Mouse (Mus musculus) splenic B cell, adult 2 months (primary cell): ENCODE results near the gene Slc38a10.
A peak's percentile ranks its signal among the peaks of the same experiment; 100 is the strongest.

ENCODE experiments used
- DNase-seq: peaks from one replicate; pipeline ENCODE4 v3.0.0-alpha.2; 2011; ENCODE audit warnings: low read depth, low spot score
- H3K27me3 ChIP-seq: 2 replicates; pipeline ENCODE4 v1.6.1; 2012; ENCODE audit warnings: mild to moderate bottlenecking, low read length, moderate library complexity, mixed read lengths; ENCODE audit not compliant: control insufficient read depth, poor library complexity, insufficient read depth, severe bottlenecking
- H3K36me3 ChIP-seq: 2 replicates; pipeline ENCODE4 v1.6.1; 2012; ENCODE audit warnings: mild to moderate bottlenecking, low read length, moderate library complexity, mixed read lengths; ENCODE audit not compliant: control insufficient read depth, poor library complexity, insufficient read depth, severe bottlenecking

Gene Slc38a10

DNA sequence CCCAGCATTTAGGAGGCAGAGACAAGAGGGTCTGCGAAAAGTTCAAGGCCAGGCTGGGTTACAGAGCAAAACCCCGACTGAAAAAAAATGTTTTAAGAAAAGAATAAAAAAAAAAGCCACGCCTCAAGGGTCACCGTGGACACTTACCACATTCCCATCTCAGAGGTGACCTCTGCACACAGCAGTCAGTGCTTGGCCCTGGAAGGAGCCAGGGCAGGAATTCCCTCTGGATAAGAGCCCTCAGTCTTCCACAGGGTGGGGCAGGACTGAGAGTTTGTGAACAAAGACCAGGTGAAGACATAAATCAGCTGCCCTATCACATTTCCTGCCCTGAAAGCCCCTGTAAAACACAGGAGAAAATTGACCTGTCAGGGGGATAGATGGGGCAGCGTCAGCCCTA lies 12.9 kb upstream of the Slc38a10 start:
- DNase-seq = no peak
- no peaks in the 10 kb centered on the region for H3K27me3 ChIP-seq

DNA sequence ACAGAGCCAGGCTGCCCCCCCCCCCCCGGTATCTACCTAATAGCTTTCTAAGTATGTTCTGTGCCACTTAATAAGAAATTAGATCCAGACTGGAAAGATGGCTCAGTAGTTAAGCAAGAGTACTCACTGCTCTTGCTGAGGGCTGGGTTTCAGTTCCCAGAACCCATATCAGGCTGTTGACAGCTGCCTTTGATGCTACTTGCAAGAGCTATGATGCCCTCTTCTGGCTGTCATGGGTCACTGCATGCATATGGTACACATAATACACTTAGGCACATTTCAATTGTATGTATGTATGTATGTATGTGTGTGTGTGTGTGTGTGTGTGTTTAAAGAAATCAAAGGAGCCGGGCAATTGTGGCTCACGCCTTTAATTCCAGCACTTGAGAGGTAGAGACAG lies 12.1 kb upstream of the Slc38a10 start:
- no peaks in the 10 kb centered on the region for H3K27me3 ChIP-seq
- peak; percentile 28 for DNase-seq
- H3K36me3 ChIP-seq = no peaks in the 10 kb centered on the region

More for the DNA sequence above, 12.9 kb upstream of the Slc38a10 start:
- H3K36me3 ChIP-seq = no peaks in the 10 kb centered on the region

DNA sequence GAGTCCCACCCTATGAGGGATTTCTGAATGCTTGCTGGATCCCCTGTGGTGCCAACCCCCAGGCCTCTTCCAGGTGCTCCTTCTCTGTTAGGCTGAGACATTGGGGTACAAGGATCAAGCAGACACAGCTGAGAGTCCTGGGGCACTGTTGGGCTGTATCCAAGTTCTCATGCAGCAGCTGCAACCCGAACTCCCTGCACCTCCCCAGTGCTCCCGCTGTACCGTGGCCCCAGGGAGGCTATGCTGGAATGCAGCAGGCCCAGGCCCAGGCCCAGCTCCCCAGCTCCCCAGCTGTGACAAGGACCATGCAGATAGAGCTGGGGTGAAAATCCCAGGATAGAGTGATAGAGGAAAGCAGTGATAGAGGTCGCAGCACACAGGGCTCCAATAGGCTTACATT lies 10.1 kb upstream of the Slc38a10 start:
- DNase-seq = no peak
- Histone ChIP-seq H3K36me3 (no peaks in the 10 kb centered on the region), H3K27me3 (no peaks in the 10 kb centered on the region)

DNA sequence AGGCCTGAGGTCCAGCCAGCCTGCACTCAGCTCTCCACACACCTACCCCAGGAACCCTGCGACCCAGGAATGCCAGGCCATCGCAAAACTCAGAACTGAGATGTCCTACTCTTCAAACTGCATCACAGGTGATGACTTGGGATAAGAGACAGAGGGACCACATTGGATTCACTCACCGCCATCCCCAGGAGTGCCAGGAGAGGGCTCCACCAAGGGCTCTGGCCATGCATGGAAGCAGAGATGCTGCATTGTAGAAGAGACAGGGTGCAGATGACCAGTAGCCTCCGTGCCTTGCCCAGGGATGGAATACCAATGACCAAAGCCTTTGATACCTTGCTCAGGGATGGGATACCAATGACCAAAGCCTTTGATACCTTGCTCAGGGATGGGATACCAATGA lies 9.3 kb upstream of the Slc38a10 start:
- Histone ChIP-seq H3K36me3 (no peaks in the 10 kb centered on the region), H3K27me3 (no peaks in the 10 kb centered on the region)
- no peak for DNase-seq

DNA sequence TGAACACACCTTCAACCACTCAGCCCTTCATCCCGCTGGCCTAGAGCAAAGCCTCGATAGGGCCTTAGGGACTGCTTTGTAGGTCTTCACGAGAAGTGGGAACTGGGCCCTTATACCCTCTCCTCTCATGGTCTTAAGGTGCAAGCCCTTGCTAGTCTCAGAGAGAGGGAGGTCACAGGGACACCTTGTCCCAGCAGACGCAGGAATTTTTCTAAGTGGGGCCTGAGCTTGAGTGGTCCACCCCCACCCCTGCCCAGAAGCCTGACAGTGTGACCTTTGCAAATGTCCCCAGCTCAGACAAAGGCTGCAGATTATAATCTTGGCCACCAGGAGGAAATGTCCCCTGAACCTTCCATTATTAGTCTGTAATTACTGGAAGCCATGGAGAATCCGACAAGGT lies 8.5 kb upstream of the Slc38a10 start:
- no peaks in the 10 kb centered on the region for H3K36me3 ChIP-seq

DNA sequence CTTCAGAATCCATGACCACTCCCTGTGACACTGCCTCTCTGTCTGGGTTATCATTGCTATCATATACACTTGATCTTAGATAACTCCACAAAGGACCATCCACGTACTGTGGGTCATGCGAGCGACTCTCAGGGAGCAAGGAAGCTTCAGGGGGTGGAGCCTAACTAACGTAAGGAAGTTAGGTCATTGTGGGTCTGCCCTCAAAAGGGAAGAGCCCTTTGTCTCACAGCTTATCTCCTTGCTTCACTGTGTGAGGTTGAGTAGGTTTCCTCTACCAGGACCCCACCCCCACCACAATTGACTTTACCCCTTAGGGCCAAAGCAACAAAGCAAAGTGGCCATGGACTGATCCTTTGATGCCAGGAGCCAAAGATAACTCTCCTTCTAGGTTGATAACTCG lies 7.7 kb upstream of the Slc38a10 start:
- DNase-seq = no peak
- Histone ChIP-seq H3K27me3 (no peaks in the 10 kb centered on the region), H3K36me3 (no peaks in the 10 kb centered on the region)

More for the DNA sequence above, 8.5 kb upstream of the Slc38a10 start:
- DNase-seq = no peak
- H3K27me3 ChIP-seq = no peaks in the 10 kb centered on the region

DNA sequence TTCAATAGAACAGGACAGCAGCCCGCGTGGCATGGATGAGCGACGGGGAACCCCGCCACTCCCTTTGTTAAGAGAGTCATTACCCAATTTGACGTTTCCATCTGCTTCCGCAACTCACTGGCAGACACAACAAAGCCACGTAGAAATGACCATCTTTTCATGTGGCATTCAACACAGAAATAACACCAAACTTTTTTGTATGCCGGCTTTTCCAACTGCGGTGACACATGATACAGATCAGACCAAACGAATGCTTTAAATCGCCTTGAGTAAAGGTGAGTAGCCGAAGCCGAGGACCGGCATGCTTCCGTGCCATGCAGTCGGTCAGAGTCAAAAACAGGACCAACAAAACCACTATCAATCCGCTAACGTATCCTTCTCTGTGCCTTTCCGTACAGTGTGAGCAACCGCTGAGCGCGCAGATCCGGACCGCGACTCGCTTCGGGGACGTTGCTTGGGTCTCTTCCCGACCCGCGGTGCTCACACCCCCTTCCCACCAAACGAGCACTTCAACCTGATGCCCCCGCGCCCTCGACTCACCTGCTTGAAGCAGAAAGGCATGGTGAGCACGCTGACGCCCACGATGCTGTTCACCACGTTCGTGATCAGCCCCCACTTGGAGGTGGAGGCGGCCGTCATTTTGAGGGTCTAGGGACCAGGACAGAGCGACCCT lies 570 bp downstream of the Slc38a10 start:
- peak; percentile 43 for DNase-seq
- Histone ChIP-seq H3K36me3 (no peaks in the 10 kb centered on the region), H3K27me3 (no peaks in the 10 kb centered on the region)

DNA sequence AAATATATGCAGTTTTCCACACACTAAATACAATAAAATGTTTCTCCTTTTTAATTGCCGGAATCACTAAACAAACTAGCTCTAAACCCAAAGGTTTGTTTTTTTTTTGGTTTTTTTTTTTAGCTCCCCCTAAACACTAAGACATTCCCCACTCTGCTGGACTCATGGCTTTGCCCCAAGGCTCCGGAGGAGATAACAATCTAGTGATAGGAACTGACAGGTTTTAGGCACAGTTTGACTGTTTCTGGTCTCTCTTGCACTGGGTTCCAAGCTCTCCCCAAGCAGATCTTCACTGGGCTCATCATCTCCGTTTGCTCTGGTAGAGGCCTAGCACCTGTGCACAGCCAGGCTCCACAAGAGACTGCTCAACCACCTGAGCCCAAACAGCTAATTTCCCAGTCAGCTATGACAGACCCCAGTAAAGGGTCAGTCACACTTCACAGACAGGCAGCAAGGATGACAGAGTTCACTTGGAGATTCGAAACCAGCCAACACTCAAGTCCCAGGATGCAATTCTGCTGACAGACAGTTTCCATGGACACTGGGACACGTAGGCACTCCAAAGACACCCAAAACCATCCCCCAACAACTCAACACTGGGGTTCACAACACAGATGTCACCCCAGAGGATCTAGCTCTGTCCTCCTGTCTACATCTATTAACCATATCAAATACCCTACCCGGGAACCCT lies 1.5 kb downstream of the Slc38a10 start:
- Histone ChIP-seq H3K36me3 (no peaks in the 10 kb centered on the region), H3K27me3 (no peaks in the 10 kb centered on the region)
- peak; percentile 16 for DNase-seq

DNA sequence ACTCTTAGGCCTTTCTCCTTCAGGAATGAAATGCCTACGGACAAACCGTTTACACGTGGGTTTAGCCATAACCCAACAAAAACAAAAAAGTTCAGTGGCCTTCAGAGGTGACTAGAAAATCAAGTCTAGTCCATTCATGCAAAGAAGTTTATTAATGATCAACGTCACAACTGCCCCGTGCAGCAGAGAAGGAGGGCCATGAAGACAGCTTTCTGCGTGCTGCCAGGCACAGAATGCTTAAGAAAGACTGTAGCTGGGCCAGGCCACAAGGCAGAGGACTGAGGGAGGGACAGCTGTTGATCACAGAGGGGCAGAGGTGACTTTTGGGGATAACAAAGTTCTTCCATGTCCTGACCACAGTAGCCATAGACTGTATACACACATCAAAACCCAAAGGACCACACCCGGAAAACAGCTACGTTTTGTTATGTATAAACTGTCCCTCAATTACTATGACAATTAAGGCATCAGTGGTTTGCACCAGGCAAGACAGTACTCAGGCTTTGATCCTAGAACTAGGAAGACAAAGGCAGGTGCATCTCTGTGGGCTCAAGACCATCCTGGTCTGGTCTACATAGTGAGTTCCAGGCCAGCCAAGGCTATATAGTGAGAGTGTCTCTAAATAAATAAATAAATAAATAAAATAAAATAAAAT lies 2.8 kb downstream of the Slc38a10 start:
- no peaks in the 10 kb centered on the region for H3K36me3 ChIP-seq
- DNase-seq = no peak

DNA sequence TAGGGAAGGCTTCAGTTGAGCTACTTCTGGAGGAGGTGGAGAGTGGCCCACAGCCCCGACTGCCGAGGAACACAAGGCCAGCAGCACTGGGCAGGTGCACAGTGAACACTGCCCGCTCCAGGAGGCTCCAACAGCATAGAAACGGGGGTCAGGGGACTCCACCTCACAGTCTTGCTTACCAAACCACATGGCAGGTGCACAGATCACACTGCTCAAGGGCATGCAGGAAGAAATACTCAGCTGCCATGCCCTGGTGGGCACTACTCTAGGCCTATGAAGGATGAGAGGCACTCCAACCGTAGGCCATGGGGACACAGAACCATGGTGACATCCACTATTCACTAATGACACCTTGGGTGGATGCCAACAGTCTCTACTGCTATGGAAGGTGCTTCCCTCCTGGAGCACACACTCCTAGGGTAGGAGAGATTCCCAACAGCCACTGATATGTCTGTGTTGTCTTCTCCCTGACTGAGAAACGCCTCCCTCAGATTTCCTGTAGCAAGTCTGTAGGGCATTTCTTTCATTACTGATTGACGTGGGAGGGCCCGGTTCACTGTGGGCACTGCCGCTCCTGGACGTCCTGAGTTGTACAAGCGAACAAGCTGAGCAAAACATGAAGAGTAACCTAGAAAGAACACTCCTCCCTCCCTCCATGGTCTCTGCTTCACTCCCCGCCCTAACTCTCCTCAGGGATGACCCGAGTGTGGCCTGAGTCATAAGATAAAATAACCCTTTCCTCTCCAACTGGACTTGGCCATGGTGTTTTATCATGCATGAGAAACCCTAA lies 7.2 kb downstream of the Slc38a10 start:
- Histone ChIP-seq H3K36me3 (no peaks in the 10 kb centered on the region; the same call in 1 of the 2 replicates), H3K27me3 (no peaks in the 10 kb centered on the region)
- no peak for DNase-seq

More for the DNA sequence above, 2.8 kb downstream of the Slc38a10 start:
- no peaks in the 10 kb centered on the region for H3K27me3 ChIP-seq

DNA sequence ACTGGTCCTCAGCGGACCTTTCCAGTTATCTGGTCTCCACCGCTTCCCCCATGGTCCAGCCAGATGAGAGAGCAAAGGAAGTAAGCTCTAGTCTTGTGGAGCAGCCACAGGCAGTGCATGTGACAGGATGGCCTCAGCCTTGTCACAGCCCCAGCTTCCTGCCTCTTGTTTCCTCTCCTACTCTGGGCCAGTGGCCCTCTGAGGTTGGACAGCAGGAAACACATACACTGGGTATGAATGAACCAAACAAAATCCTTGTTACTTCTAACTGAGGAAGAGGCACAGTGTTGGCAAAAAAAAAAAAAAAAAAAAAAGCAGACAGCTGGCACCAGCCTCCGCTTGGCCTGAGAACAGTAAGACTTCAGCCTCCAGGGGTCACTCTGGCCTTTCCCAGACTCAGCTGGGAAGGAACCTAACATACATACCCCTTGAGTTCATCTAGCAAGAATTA lies 8.5 kb downstream of the Slc38a10 start:
- DNase-seq = peak; percentile 36
- Histone ChIP-seq H3K36me3 (no peaks in the 10 kb centered on the region; the same call in 1 of the 2 replicates), H3K27me3 (no peaks in the 10 kb centered on the region)

DNA sequence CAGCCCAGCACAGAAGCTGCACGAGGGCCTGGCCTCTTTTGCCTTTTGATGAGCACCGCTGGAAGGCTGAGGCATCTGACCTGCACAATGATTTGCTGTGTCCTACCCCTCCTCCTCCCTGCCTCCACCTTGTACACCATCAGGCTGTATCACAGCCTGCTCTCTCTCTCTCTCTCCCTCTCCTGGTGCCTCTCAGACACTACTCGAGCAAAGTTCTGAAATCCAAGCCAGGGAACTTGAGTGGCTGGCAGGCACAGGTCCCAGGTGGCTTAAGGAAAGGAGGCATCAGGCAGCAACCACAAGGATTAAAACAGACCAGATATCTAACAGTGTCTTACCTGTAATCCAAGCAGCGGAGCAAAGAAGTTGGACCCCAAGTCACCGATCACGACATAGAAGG lies 10.9 kb downstream of the Slc38a10 start:
- H3K27me3 ChIP-seq = no peaks in the 10 kb centered on the region
- no peak for DNase-seq
- H3K36me3 ChIP-seq = no peaks in the 10 kb centered on the region; the same call in 1 of the 2 replicates

DNA sequence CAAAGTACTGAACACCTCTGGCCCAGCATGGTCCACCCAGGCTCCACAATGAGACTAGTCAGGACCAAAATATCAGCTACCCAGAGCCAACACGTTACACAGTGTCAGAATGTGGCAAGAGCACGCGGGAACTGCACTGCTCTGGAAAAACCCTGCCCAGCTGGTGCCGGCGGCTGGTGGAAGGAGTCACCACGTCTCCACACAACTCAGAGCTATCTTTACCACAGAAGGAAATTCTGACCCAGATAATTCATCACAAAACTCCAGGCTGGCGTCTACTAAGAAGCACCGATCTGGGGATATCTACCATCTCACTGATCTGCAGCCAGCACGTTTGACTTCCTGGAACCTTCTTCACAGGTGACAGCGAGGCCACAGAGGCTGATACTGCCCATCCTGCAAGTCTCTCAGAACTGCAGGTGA lies 11.8 kb downstream of the Slc38a10 start:
- no peaks in the 10 kb centered on the region for H3K27me3 ChIP-seq
- DNase-seq = no peak
- H3K36me3 ChIP-seq = no peaks in the 10 kb centered on the region; the same call in 1 of the 2 replicates

DNA sequence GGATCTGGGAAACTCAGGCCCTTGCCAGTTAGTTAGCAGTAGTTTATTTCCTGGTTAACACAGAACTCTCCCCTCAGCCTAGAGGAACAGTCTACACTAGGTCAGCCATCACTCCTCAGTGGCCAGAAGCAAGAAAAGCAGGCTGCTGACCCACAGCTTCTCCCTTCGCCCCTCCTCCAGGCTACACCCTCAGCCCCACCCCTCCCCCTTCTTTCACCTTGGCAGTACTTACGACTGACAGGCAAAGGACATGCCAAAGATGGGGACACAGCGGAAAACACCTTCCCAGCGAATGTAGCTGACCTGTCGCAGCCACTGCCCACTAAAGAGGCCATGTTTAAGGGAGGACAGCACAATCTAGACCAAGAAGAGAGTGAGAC lies 13.5 kb downstream of the Slc38a10 start:
- H3K36me3 ChIP-seq = no peaks in the 10 kb centered on the region; the same call in 1 of the 2 replicates
- DNase-seq = no peak
- H3K27me3 ChIP-seq = no peaks in the 10 kb centered on the region
